Mouse (Mus musculus): ENCODE data around the gene Tpcn1. TPM values are rescaled to one million over a fixed set of nuclear protein-coding genes. Genes with fewer than 3 reads are reported as not detected.

Gene Tpcn1
- polyA plus RNA-seq, 1 experiment from 2014 or later, result 31.5 TPM

GRCm38 (mm10) chr5:120550137-120550536 is 38.3 kb downstream of the Tpcn1 start:
- no peaks in the 10 kb centered on the region for H3K9me3 ChIP-seq (ENCODE audit: control insufficient read depth)
- peaks cover 72% of the 10 kb centered on the region for H3K36me3 ChIP-seq (ENCODE audit: control insufficient read depth, insufficient read depth)
- peak; percentile 82 for ATAC-seq
- H3K4me3 ChIP-seq (ENCODE audit: low read depth, low read length), result no peak overlapping the region
- H3K4me2 ChIP-seq (replicated peaks; ENCODE audit: low read depth), result peak overlapping the region; percentile 48
- H3K27me3 ChIP-seq (replicated peaks; ENCODE audit: control insufficient read depth, insufficient read depth, low read length), result no peaks in the 10 kb centered on the region
- H3K9ac ChIP-seq (ENCODE audit: low read depth, low read length), result peak overlapping the region; percentile 34; the same call in 1 of the 2 replicates
- 48% methylated on average over 5 of the region's 5 CpGs for WGBS
- H3K27ac ChIP-seq (ENCODE audit: low read depth, low read length), result peak overlapping the region; percentile 83
- TF ChIP-seq CTCF (IDR thresholded peaks at IDR 0.05; ENCODE audit: low read depth), result no peak
- no peaks in the 10 kb centered on the region for H3K4me1 ChIP-seq (replicated peaks; ENCODE audit: control insufficient read depth, insufficient read depth, low read length)

GRCm38 (mm10) chr5:120548236-120548850 is 40.1 kb downstream of the Tpcn1 start:
- TF ChIP-seq CTCF (IDR thresholded peaks at IDR 0.05; ENCODE audit: low read depth), result no peak
- peak overlapping the region; percentile 41; the same call in 1 of the 2 replicates for H3K27ac ChIP-seq (ENCODE audit: low read depth, low read length)
- WGBS, result 60% methylated on average over 11 of the region's 11 CpGs
- peaks cover 66% of the 10 kb centered on the region for H3K36me3 ChIP-seq (ENCODE audit: control insufficient read depth, insufficient read depth)
- ATAC-seq, result peak; percentile 66
- H3K4me1 ChIP-seq (replicated peaks; ENCODE audit: control insufficient read depth, insufficient read depth, low read length), result no peaks in the 10 kb centered on the region
- H3K27me3 ChIP-seq (replicated peaks; ENCODE audit: control insufficient read depth, insufficient read depth, low read length), result no peaks in the 10 kb centered on the region
- H3K9ac ChIP-seq (ENCODE audit: low read depth, low read length), result no peak overlapping the region
- no peak overlapping the region for H3K4me3 ChIP-seq (ENCODE audit: low read depth, low read length)
- H3K4me2 ChIP-seq (replicated peaks; ENCODE audit: low read depth), result no peak overlapping the region
- no peaks in the 10 kb centered on the region for H3K9me3 ChIP-seq (ENCODE audit: control insufficient read depth)

- peaks cover 53% of the 10 kb centered on the region for H3K36me3 ChIP-seq (ENCODE audit: control insufficient read depth, insufficient read depth)
- H3K4me2 ChIP-seq (replicated peaks; ENCODE audit: low read depth), result no peak overlapping the region
- 75% methylated on average over 5 of the region's 5 CpGs for WGBS
- H3K4me3 ChIP-seq (ENCODE audit: low read depth, low read length), result no peak overlapping the region
- ATAC-seq, result no peak
- H3K9me3 ChIP-seq (ENCODE audit: control insufficient read depth), result no peaks in the 10 kb centered on the region
- TF ChIP-seq CTCF (IDR thresholded peaks at IDR 0.05; ENCODE audit: low read depth), result no peak
- no peak overlapping the region for H3K9ac ChIP-seq (ENCODE audit: low read depth, low read length)
- no peaks in the 10 kb centered on the region for H3K4me1 ChIP-seq (replicated peaks; ENCODE audit: control insufficient read depth, insufficient read depth, low read length)
- H3K27ac ChIP-seq (ENCODE audit: low read depth, low read length), result no peak overlapping the region
- no peaks in the 10 kb centered on the region for H3K27me3 ChIP-seq (replicated peaks; ENCODE audit: control insufficient read depth, insufficient read depth, low read length)
Observed at GRCm38 (mm10) chr5:120536632-120537031, 51.8 kb downstream of the Tpcn1 start.

- ATAC-seq, result no peak
- Histone ChIP-seq H3K9ac (ENCODE audit: low read depth, low read length) (no peak overlapping the region), H3K4me1 (replicated peaks; ENCODE audit: control insufficient read depth, insufficient read depth, low read length) (no peaks in the 10 kb centered on the region), H3K36me3 (ENCODE audit: control insufficient read depth, insufficient read depth) (peaks cover 47% of the 10 kb centered on the region), H3K9me3 (ENCODE audit: control insufficient read depth) (no peaks in the 10 kb centered on the region), H3K4me3 (ENCODE audit: low read depth, low read length) (no peak overlapping the region), H3K4me2 (replicated peaks; ENCODE audit: low read depth) (no peak overlapping the region), H3K27ac (ENCODE audit: low read depth, low read length) (no peak overlapping the region), H3K27me3 (replicated peaks; ENCODE audit: control insufficient read depth, insufficient read depth, low read length) (no peaks in the 10 kb centered on the region)
- TF ChIP-seq CTCF (IDR thresholded peaks at IDR 0.05; ENCODE audit: low read depth), result no peak
- WGBS, result 85% methylated on average over 13 of the region's 13 CpGs
Observed at GRCm38 (mm10) chr5:120536046-120536445, 52.4 kb downstream of the Tpcn1 start.

- Histone ChIP-seq H3K9me3 (ENCODE audit: control insufficient read depth) (no peaks in the 10 kb centered on the region), H3K4me2 (replicated peaks; ENCODE audit: low read depth) (no peak overlapping the region), H3K27me3 (replicated peaks; ENCODE audit: control insufficient read depth, insufficient read depth, low read length) (no peaks in the 10 kb centered on the region), H3K36me3 (ENCODE audit: control insufficient read depth, insufficient read depth) (peaks cover 33% of the 10 kb centered on the region), H3K9ac (ENCODE audit: low read depth, low read length) (no peak overlapping the region), H3K4me1 (replicated peaks; ENCODE audit: control insufficient read depth, insufficient read depth, low read length) (no peaks in the 10 kb centered on the region), H3K27ac (ENCODE audit: low read depth, low read length) (no peak overlapping the region), H3K4me3 (ENCODE audit: low read depth, low read length) (no peak overlapping the region)
- TF ChIP-seq CTCF (IDR thresholded peaks at IDR 0.05; ENCODE audit: low read depth), result no peak
- WGBS, result 77% methylated on average over 2 of the region's 2 CpGs
- 0 out of 2 replicates have a peak, but pooled peaks have one; percentile 5 for ATAC-seq
Observed at GRCm38 (mm10) chr5:120534686-120535075, 53.8 kb downstream of the Tpcn1 start.

GRCm38 (mm10) chr5:120534071-120534685 is 54.3 kb downstream of the Tpcn1 start:
- Histone ChIP-seq H3K4me2 (replicated peaks; ENCODE audit: low read depth) (no peak overlapping the region), H3K27ac (ENCODE audit: low read depth, low read length) (no peak overlapping the region), H3K27me3 (replicated peaks; ENCODE audit: control insufficient read depth, insufficient read depth, low read length) (no peaks in the 10 kb centered on the region), H3K4me1 (replicated peaks; ENCODE audit: control insufficient read depth, insufficient read depth, low read length) (no peaks in the 10 kb centered on the region), H3K9ac (ENCODE audit: low read depth, low read length) (no peak overlapping the region), H3K4me3 (ENCODE audit: low read depth, low read length) (no peak overlapping the region), H3K36me3 (ENCODE audit: control insufficient read depth, insufficient read depth) (peaks cover 28% of the 10 kb centered on the region), H3K9me3 (ENCODE audit: control insufficient read depth) (no peaks in the 10 kb centered on the region)
- 68% methylated on average over 15 of the region's 15 CpGs for WGBS
- TF ChIP-seq CTCF (IDR thresholded peaks at IDR 0.05; ENCODE audit: low read depth), result no peak
- no peak for ATAC-seq

Measured in intestine, postnatal 0 days (tissue).